Mouse (Mus musculus): ENCODE measurements around the gene Lmo1.

Gene Lmo1

GRCm38 (mm10) chr7:109174949-109175669 is at the start of gene Lmo1:
Gene Lmo1 (minus strand): TSS chr7:109175207.
- DNase-seq (ENCODE audit: low spot score in 2 of 2): peak in 1 of 2 experiments; percentile 15

DNA sequence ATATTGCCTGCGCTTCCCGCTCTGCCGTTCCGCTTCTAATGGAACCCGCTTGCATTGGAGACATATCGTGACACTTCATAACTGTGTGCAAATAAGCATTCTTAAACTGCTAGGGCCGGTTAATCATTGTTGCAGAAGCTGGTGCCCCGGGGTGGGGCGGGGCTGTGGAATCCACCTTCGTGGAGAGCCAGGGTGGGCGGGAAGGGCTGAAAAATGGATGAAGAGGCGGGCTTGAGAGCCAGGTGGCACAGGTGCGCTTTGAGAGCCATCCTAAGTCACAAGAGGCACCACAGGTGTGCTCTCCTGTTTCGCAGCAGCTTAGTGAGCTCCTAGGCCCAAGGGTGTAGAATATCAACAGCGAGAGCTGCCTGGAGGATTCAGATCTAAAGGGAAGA is 46.7 kb upstream of the Lmo1 start:
- no peak for DNase-seq (ENCODE audit: low spot score in 2 of 2)

GRCm38 (mm10) chr7:109220766-109221715 is 46.0 kb upstream of the Lmo1 start:
- DNase-seq (ENCODE audit: low spot score in 2 of 2): no peak

- DNase-seq (ENCODE audit: low spot score in 2 of 2): no peak
These were observed 45.0 kb upstream of the Lmo1 start for GRCm38 (mm10) chr7:109220026-109220425.

DNA sequence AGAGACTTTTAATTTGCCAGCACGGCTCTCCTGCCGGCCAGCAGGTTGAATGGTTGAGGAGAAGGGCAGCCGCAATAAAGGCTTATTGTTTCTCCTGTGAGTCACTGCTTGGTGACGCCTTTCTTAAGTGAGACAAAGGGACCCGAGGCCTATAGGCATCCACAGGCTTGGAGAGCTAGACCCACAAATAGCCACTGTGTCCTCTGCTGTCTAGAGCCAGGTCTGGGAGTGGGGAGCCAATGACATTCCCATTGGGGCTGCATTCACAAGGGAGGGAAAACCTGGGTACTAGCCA is 43.9 kb upstream of the Lmo1 start:
- DNase-seq (ENCODE audit: low spot score in 2 of 2): no peak

DNA sequence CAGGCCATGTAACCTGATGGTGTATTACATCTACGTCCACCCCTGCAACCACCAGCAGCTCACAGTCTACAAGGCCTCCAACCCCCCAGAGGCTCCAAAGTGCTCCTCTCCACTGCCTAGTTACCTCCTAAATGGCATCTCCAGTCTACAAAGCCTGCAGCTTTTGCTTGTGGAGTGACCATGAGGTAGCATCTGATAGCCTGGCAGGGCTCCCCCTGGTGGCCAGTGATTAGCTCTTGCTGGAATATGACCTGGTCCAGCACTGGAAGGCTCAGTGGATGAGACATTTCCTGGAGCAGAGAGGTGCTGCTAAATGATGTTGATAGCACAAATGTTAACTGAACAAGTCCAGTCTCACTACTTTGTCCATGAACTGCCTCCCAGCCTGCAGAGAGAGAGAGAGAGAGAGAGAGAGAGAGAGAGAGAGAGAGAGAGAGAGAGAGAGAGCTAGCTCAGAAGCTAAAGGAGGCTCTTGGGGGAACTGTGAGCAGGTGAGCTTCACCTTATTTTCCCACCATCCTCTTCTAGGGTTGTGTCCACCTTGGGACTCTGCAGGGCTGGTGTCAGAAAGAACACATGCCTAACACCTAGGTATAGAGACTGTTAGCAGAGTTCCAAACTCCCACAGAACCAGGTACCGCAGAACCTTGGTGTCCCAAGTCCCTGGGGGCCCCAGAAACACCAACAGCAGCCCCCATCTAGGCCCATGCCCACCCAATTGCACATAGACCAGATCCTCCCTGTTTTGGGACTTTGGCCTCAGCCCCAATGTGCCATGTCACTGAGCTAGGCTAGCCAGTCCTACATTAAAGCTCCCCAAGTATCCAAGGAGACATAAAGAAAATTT is 43.3 kb upstream of the Lmo1 start:
- DNase-seq (ENCODE audit: low spot score in 2 of 2): peak; percentile 61 to 68

GRCm38 (mm10) chr7:109209804-109210203 is 34.8 kb upstream of the Lmo1 start:
- no peak for DNase-seq (ENCODE audit: low spot score in 2 of 2)

GRCm38 (mm10) chr7:109207811-109208210 is 32.8 kb upstream of the Lmo1 start:
- no peak for DNase-seq (ENCODE audit: low spot score in 2 of 2)

DNA sequence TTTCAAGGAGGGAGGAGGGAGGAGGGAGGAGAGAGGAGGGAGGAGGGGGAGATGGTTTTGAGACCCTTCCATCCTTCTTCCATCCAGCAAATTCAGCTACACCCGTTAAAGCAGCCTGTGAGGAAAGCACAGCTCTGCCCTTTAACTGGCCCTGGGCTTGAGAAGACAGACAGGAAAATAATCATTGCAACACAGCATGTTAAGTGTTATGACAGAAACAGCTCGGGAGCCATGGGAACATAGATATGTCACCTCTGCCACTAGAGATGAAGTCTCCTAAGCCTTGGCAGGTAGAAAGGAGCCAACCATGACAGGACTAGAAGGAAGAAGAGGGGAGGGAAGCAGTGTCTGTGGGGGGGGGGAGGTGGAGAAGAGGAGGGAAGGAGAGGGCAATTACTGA is 31.4 kb upstream of the Lmo1 start:
- no peak for DNase-seq (ENCODE audit: low spot score in 2 of 2)

DNA sequence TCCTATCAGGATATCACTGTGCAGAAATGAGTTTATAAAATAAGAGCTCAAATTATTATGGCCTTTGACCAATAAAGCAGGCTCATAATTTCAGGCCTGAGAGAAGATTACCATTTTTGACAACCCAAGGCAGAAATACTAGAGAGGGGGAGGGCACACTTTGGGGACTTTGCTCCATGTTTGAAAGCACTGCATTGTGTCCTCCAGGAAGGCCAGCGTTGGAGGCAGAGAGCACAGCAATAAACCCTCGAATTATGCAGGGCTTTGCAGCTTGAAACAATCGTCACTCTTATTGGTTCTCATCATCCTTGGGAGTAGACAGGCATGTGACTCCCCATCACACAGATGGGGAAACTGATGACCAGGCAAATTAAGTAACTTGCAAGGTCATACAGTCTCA is 28.1 kb upstream of the Lmo1 start:
- no peak for DNase-seq (ENCODE audit: low spot score in 2 of 2)

GRCm38 (mm10) chr7:109200559-109200958 is 25.6 kb upstream of the Lmo1 start:
- DNase-seq (ENCODE audit: low spot score in 2 of 2): no peak

DNA sequence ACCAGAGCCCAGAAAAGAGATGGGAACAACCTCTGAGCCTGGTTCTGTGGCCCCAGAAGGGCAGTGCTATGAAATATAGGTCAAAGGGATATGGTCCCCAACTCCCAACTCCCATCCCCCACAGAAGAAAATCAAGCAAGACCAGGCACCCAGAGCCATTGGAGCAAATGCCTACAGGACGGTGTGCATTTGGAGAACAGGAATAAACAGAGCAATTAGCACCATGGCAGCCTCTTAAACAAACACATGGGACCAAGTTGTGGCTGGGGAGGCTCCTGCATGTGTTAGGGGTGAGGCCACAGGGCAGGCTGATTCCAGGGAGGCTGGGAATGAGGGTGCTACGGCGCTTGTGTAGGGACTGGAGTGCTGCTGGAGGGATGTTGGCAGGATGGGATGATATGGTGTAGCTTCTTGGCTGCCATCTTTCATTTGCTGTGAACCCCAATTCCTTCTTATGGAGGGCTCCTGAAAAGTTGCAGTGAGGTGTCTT is 22.2 kb upstream of the Lmo1 start:
- DNase-seq (ENCODE audit: low spot score in 2 of 2): no peak

DNA sequence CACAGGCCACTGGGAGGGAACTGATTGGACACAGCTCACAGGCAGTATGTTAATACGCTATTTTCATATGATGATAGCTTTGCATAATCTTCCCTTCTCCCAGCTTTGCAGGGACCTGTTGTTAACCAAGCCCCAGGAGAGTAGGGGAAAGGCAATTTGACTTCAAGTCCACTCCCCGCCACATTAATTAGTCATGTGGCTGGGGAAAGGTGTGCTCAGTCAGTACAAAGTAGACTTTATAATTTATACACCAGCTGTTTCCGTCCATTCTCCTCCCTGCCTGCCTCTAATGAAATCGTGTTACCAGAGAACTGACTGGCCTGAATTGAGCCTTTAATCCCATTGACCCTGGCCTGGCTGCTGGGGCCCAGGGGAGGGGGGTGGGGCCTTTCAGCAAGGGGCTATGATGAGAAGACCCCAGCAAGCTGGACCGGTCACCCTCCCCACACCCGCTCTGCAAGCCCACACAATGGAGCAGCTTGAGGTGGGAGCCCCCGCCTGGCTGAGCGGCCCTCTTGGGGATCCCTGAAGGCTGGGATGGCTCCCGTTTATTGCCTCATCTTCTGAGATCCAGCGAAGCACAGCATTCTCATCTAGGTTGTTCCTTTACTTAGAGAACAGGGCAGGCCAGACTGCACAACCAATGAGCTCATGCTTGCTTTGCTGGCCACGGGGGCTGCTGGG is 21.5 kb upstream of the Lmo1 start:
- no peak for DNase-seq (ENCODE audit: low spot score in 2 of 2)

DNA sequence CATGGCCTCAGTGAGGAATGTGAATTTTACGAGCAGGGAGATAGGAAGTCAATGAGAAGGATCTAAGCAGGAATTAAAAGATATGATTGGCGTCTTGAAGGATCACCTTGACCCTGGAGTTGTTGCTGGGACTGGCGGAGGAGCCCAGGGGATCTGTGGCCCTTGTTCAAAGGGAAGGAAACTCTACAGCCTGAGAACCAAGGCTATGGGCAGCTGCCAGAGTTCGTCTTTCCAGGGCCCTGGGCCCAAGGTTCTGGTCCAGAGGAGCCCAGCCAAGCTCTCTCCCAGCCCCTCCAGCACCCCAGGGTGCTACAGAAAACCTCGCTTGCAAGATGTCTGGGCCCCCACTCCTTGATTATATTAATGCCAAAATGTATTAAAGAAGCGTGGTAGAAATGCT is 21.0 kb upstream of the Lmo1 start:
- DNase-seq (ENCODE audit: low spot score in 2 of 2): no peak

DNA sequence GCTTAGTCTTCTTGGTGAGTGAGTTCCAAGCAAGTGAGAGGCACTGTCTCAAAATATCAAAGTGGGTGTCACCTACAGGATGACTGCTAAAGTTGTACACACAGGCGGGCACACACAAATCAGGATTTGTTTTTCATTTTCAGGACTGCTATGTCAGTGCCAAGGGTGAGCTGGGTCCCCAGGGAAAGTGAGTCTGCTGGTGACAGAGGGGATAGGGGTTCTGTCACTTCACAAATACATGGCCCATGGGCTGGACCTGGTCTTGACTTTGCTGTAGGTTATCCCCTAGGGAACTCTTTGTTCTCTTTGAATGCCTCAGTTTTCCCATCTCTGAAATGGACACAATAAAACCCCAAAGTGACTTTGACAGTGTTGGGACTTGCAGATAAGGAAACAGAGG is 19.8 kb upstream of the Lmo1 start:
- DNase-seq (ENCODE audit: low spot score in 2 of 2): no peak

DNA sequence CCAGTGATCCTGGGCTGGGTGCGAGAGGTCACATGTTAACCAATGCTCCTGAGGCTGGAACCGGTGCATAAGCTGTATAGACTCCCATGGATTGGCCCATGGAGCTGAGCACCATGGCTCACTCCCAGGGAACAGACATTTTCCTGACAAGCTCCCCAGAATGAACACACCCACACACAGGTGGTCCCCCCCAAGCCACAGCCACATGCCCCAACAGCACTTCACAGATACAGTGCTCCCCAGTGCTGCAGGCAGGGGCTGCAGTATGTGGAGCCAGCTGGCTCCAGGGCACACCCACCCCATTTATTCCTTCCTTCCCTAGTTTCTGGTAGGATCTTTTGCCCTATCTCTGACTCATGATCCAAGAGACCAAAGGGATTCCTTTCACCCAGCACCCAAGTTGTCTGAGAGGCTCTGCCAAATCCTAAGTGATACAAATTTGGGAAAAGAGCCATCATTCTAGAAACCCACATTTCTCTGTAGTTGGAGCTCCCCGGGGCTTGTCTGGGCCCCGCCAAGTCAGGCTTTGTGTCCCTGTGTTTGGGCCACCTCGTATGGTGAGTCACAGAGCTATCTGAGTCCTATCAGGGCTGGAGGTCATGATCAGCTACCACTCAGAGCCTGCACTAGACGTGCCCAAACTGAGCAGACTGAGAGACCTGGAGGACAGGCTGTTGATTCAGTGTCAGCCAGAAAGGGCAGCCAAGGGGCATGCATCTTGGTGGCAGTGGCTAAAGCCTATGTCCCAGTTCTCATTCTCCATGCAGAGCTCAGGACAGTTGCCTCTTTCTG is 12.4 kb upstream of the Lmo1 start:
- no peak for DNase-seq (ENCODE audit: low spot score in 2 of 2)

GRCm38 (mm10) chr7:109185975-109186374 is 11.0 kb upstream of the Lmo1 start:
- DNase-seq (ENCODE audit: low spot score in 2 of 2): no peak

DNA sequence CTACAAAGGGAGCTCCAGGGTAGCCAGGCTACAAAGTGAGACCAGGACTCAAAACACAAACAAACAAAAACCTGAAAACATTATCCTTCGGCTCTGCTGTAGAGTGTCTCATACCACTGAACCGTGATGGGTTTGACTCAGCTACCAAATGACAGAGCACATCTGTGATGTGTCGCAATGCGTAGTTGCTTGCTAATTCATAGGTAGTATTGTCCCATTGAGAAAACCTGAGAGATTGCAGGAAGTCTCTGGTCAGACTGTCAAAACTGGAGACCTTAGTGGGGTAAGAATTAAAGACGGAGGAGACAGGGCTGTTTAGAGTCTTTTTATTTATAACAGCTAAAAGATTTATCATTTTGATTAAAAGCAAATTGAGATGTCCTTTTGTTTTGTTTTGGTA is 10.6 kb upstream of the Lmo1 start:
- no peak for DNase-seq (ENCODE audit: low spot score in 2 of 2)

DNA sequence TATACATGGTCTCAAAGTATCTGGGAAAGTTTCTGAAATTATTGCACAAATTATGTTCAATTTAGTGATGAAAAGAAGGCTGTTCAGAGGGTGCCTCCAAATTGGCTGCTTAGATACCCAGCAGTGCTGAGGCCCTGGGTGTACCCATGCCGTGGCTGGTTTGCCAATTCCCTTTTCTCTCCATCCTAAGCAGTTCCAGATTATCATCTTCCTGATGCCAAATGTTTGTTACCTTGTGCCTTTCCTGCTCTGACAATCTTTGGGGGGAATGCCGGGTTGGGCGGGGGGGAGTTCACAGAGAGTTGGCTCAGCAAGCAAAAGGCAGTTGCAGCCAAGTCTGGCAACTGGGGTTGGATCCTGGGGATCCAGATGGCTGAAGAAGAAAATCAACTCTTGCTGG is 1.7 kb upstream of the Lmo1 start:
- no peak for DNase-seq (ENCODE audit: low spot score in 2 of 2)

All from frontal cortex, postnatal 25 days (tissue).